Mouse (Mus musculus): ENCODE measurements around the gene Slc2a1.

Gene Slc2a1

GRCm38 (mm10) chr4:119131189-119131910 lies 22.8 kb downstream of the Slc2a1 start:
- DNase-seq, result no peak

- no peak for DNase-seq
Measured at GRCm38 (mm10) chr4:119133306-119133705, 24.8 kb downstream of the Slc2a1 start.

- DNase-seq, result no peak
Measured at GRCm38 (mm10) chr4:119133860-119134259, 25.3 kb downstream of the Slc2a1 start.

GRCm38 (mm10) chr4:119137313-119137712 lies 28.8 kb downstream of the Slc2a1 start:
- DNase-seq, result no peak

- peak; percentile 88 for DNase-seq
Measured at GRCm38 (mm10) chr4:119138171-119138570, 29.7 kb downstream of the Slc2a1 start.

GRCm38 (mm10) chr4:119138776-119139175 lies 30.3 kb downstream of the Slc2a1 start:
- DNase-seq, result no peak

GRCm38 (mm10) chr4:119140126-119140525 lies 31.6 kb downstream of the Slc2a1 start:
- DNase-seq, result peak; percentile 57

GRCm38 (mm10) chr4:119141191-119141590 lies 32.7 kb downstream of the Slc2a1 start:
- DNase-seq, result no peak

- DNase-seq, result peak; percentile 79
Measured at GRCm38 (mm10) chr4:119142230-119142871, 33.8 kb downstream of the Slc2a1 start.

- no peak for DNase-seq
Measured at GRCm38 (mm10) chr4:119146816-119147215, 38.3 kb downstream of the Slc2a1 start.

- no peak for DNase-seq
Measured at GRCm38 (mm10) chr4:119147347-119147746, 38.8 kb downstream of the Slc2a1 start.

- no peak for DNase-seq
Measured at GRCm38 (mm10) chr4:119148741-119149140, 40.2 kb downstream of the Slc2a1 start.

GRCm38 (mm10) chr4:119157186-119157585 lies 48.7 kb downstream of the Slc2a1 start:
- peak; percentile 86 for DNase-seq

GRCm38 (mm10) chr4:119157891-119158290 lies 49.4 kb downstream of the Slc2a1 start:
- DNase-seq, result no peak

GRCm38 (mm10) chr4:119161358-119161757 lies 52.8 kb downstream of the Slc2a1 start:
- DNase-seq, result no peak

GRCm38 (mm10) chr4:119162990-119163389 lies 54.5 kb downstream of the Slc2a1 start:
- DNase-seq, result no peak

GRCm38 (mm10) chr4:119165916-119166315 lies 57.4 kb downstream of the Slc2a1 start:
- no peak for DNase-seq

- no peak for DNase-seq
Measured at GRCm38 (mm10) chr4:119167068-119167467, 58.6 kb downstream of the Slc2a1 start.

GRCm38 (mm10) chr4:119167663-119168062 lies 59.2 kb downstream of the Slc2a1 start:
- DNase-seq, result peak; percentile 91

GRCm38 (mm10) chr4:119172919-119173650 lies 64.6 kb downstream of the Slc2a1 start:
- no peak for DNase-seq

- peak; percentile 96 for DNase-seq
Measured at GRCm38 (mm10) chr4:119173851-119174453, 65.4 kb downstream of the Slc2a1 start, which contains the start of gene Zfp691. Gene Zfp691, minus strand, starts transcription at chr4:119174195.

GRCm38 (mm10) chr4:119177702-119178101 lies 69.2 kb downstream of the Slc2a1 start:
- no peak for DNase-seq

- peak; percentile 54 for DNase-seq
Measured at GRCm38 (mm10) chr4:119178331-119178730, 69.8 kb downstream of the Slc2a1 start.

Measured in kidney, postnatal 10 days (tissue).